Mouse (Mus musculus) testis, postnatal 14 days (tissue): ENCODE results near the gene Dchs2.
"Not testable (repeated sequence)": the region's sequence is repeated elsewhere in the genome, so short reads cannot be mapped to it uniquely, and the experiment has no call there.

Experiments used
- DNase-seq: peaks from one replicate; pipeline ENCODE4 v3.0.0; 2021; ENCODE audit warnings: low spot score

The Dchs2 gene

GRCm38 (mm10) chr3:83127726-83128448, at the start of gene Dchs2:
TSS of gene Dchs2 (plus strand) at chr3:83127948.
- no peak for DNase-seq

- no peak for DNase-seq
Observed at GRCm38 (mm10) chr3:83080567-83081055, 47.1 kb upstream of the Dchs2 start.

GRCm38 (mm10) chr3:83097586-83097985, 30.2 kb upstream of the Dchs2 start:
- no peak for DNase-seq

- DNase-seq, result no peak
Observed at GRCm38 (mm10) chr3:83098546-83099034, 29.2 kb upstream of the Dchs2 start.

DNA sequence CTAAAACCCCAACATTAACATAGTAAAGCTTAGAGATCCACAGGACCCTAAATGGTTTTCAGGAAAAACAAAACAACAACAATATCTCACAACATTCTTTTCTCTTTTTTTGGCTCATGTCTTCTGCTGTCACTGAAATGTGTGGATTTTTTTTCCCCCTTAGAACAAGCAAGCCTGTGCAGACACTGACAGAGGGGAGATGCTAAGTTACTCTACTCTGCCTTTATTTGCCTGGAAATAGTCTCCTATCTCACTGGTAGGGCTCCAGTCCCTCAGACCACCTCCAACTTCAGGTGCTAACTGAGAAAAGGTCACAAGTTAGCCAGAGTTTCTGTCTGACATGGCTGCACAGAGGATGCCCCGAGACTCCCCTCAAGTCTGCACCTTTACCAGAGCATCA, 28.6 kb upstream of the Dchs2 start:
- DNase-seq, result no peak

- no peak for DNase-seq
Observed at GRCm38 (mm10) chr3:83099651-83100050, 28.1 kb upstream of the Dchs2 start.

DNA sequence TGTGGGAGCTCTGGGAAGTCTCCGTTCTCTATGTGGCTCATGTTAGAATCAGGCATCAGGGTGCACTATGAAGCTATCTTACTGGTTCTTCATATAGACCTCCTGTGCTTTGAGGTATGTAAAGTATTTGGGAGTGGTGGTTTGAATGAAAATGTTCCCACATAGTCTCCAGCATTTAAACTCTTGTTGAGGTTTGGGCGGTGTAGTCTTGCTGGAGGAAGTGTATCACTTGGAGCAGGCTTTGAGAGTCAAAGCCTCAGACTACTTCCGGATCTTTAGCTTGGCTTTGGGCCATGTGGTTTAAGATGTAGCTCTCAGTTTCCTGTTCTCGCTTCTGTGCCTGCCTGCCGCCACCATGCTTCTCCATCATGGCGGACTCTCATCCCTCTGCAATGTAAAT, 25.5 kb upstream of the Dchs2 start:
- DNase-seq, result no peak

GRCm38 (mm10) chr3:83110163-83110562, 17.6 kb upstream of the Dchs2 start:
- no peak for DNase-seq

- no peak for DNase-seq
Observed at GRCm38 (mm10) chr3:83111485-83112261, 16.1 kb upstream of the Dchs2 start.

- DNase-seq, result no peak
Observed at GRCm38 (mm10) chr3:83112869-83113268, 14.9 kb upstream of the Dchs2 start.

- no peak for DNase-seq
Observed at GRCm38 (mm10) chr3:83114946-83115345, 12.8 kb upstream of the Dchs2 start.

DNA sequence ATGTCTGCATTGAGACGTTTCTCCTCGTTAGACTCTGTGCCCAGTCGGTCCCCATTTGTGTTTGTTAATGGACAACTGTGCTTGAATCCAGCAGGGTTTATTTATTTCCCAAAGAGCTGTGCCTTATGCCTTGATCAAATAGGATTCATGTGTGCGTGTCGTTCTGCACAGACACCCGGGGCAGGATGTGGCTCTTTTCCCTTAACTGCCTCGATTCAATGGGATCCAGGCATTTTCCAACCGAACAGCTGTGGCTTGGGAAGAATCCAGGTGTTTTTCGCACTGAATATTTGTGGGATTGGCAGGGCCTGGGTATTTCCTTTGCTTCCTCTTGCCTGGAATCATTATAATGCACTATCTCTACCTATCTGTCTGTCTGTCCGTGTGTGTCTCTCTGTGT, 10.2 kb upstream of the Dchs2 start:
- no peak for DNase-seq

- DNase-seq, result not testable (repeated sequence)
Observed at GRCm38 (mm10) chr3:83123945-83124344, 3.8 kb upstream of the Dchs2 start.

DNA sequence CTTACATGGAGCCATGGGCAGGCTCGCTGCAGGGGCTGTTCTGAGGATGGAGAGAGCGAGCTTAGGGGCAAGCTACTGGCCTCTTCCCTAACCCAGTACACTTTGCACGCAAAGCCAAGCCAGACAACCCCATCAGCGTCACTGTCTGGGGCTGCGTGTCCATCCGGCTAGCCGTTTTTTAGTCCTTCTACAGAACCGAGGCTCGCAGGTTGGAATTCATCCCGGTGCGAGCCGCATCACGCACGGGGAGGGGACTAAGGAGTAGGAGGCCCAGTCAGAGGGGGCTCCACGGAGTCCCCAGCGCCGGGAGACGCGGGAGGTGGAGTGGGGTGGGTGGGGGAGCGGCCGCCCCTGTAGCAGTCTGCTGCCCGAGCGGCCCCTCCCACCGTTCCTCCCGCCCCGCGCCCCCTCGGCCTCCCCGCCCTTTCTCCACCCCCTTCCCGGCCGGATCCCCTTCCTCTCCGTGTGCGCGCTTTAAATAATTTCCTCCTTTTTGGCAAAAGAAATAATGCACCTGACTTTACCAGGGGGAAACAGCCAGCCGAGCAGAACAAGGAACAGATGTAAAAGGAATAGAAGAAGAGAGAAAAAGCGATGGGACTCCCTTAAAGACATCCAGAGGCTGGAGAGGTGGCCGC, 541 bp upstream of the Dchs2 start:
- DNase-seq, result no peak

- DNase-seq, result no peak
Observed at GRCm38 (mm10) chr3:83128449-83128922, 738 bp downstream of the Dchs2 start.

DNA sequence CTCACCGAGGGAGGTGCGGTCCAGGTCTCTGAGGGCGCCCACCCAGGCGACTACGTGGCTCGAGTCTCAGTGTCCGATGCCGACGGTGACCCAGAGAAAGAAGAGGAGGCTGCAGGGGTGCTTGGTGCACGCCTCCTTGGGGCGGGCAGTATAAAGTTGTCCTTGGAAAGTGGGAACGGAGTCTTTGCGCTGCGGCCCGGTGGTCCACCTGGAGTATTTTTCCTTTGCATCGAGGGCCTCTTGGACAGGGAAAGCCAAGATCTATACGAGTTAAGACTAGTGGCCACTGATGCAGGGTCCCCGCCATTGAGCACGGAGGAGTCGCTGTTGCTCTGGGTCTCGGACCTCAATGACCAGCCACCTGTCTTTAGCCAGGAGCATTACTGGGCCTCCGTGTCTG, 1.4 kb downstream of the Dchs2 start:
- no peak for DNase-seq

DNA sequence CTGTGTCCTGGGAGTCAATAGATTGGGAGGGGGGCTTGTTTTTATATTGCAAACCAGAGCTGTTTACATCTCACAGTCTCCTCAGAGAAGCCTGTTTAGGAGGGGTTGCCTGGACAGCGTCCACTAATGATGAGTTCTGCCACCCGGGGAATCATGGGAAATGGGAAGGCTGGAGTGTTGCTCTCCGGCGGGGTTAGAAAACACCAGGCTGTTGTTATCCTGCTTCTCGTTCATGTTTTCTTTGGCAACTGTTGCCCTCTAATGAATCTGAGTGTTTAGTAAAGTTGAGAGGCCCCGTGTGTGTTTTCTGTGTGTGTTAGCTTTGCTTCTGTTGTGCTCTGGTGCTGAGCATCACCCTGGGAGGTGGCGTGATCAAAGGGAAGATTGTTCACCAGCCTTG, 8.7 kb downstream of the Dchs2 start:
- DNase-seq, result no peak

GRCm38 (mm10) chr3:83138820-83139219, 11.1 kb downstream of the Dchs2 start:
- no peak for DNase-seq

GRCm38 (mm10) chr3:83145610-83146009, 17.9 kb downstream of the Dchs2 start:
- DNase-seq, result no peak

DNA sequence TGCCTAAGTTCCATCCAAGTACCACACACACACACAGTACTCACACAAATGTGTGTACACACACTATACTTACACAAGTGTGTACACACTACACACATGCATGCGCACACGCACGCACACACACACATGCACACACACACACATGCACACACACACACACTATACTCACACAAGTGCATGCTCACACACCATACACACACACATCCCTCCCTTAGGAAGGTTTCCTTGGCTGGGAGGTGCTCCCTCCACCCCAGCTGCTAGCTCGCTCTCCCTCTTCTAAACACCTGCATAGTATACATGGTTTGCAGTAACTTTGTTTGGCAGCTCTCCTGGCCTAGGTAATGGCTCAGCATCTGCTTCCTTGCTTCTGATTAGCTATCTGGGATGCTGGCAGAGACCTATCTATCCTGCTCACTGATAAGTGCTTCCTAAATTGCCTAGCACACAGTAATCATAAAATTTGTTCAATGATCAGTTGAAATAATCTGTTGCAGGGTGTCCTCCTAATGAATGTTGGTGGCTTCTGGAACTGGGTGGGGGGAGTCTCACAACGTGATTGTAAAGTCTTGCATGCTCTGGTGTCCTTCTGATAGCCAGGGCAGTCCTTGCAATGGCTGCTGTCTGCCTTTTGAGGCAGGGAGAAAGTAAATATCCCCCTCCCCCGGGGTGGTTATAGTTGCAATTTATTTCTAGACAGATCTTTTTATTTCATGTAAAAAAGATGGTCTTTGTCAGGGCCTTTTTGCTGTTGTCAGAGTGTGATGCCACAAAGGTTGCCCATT, 19.7 kb downstream of the Dchs2 start:
- no peak for DNase-seq

GRCm38 (mm10) chr3:83148055-83148447, 20.3 kb downstream of the Dchs2 start:
- no peak for DNase-seq

GRCm38 (mm10) chr3:83148508-83148907, 20.8 kb downstream of the Dchs2 start:
- no peak for DNase-seq
